Mouse (Mus musculus) bone marrow, adult 2 months (tissue): ENCODE results near the gene Slc17a5.

Experiments
- CTCF ChIP-seq: fragments of 200-500 bp; IDR thresholded peaks from 2 replicates; pipeline ENCODE4 v1.5.1; 2011; ENCODE audit warnings: low read length, control low read depth; ENCODE audit not compliant: control insufficient read depth, insufficient read depth
- POLR2A ChIP-seq: fragments of 200-500 bp; IDR thresholded peaks from 2 replicates; pipeline ENCODE4 v1.6.1; 2011; ENCODE audit warnings: low read depth, mild to moderate bottlenecking, control low read depth, low read length, borderline replicate concordance; ENCODE audit not compliant: control insufficient read depth

- TF ChIP-seq CTCF (peak; percentile 25; the same call in 1 of the 2 replicates), POLR2A (no peak)
These were observed 13.3 kb upstream of the Slc17a5 start for GRCm38 (mm10) chr9:78601046-78601730.
